Comparison of ENCODE assay signal across 8 mouse cellular contexts in the genomic region with DNA sequence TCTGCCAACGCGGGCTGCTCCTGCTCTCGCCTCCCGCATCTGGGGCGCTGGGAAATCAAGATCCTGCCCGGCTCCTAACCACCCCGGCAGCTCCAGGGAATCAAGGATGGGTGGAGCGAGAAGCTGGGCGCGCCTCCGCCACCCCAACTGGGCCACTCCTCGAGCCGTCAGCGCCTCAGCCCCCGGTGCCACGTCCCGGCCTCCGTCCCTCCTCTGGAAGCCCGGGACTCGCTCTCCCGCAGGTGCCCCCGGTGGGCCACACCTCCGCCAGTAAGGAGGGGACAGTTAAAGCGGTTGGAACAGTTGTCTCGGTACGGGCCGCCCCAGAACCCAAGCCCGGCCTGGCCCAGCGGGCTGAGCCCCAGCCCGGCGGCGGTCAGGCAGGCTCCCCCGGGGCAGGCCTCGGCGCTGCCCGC. TPM values are rescaled to one million over a fixed set of nuclear protein-coding genes. Genes with fewer than 3 reads are reported as not detected.
A peak's percentile ranks its signal among the peaks of the same experiment; 100 is the strongest.
DNase-seq lines count a peak whose midpoint lies in the region; ATAC-seq lines count a peak whose summit lies in the region.
"Had no signal": no experiment of that assay in that cellular context is flagged by ENCODE, and none has a peak within 500 bp of the region (broad histone marks: within the 10 kb centered on the region; RNA-seq: fewer than 3 reads in every experiment).

No protein-coding gene starts in this region.

- H3K27me3 ChIP-seq in forebrain, embryonic 15.5 days, result peaks cover 5% of the 10 kb centered on the region; the same call in 1 of the 2 replicates
- H3K27me3 ChIP-seq in hindbrain, embryonic 10.5 days (ENCODE audit: insufficient read depth, poor library complexity, severe bottlenecking), result no peaks in the 10 kb centered on the region

- no peak; the same call in 1 of the 2 replicates for ATAC-seq in forebrain, embryonic 15.5 days (replicated peaks)
- peak; percentile 50 for ATAC-seq in megakaryocyte-erythroid progenitor cell, adult 5-6 weeks (replicated peaks; ENCODE audit: low FRiP score, low TSS enrichment, poor library complexity, severe bottlenecking)

- H3K4me1 ChIP-seq in forebrain, embryonic 15.5 days, result peaks cover 31% of the 10 kb centered on the region
- peaks cover 32% of the 10 kb centered on the region for H3K4me1 ChIP-seq in hindbrain, embryonic 10.5 days (replicated peaks)

- H3K4me3 ChIP-seq in forebrain, embryonic 15.5 days, result peak overlapping the region; percentile 94
- H3K4me3 ChIP-seq in hindbrain, embryonic 10.5 days, result peak overlapping the region; percentile 98

- no peaks in the 10 kb centered on the region for H3K9me3 ChIP-seq in forebrain, embryonic 15.5 days
- H3K9me3 ChIP-seq in hindbrain, embryonic 10.5 days, result no peaks in the 10 kb centered on the region

- intact Hi-C loops in left cerebral cortex, postnatal 4 days (cut with DNase I), result no loop called here

- H3K4me2 ChIP-seq in forebrain, embryonic 15.5 days (replicated peaks), result peak overlapping the region; percentile 70

- peak; percentile 88 for DNase-seq in Muller cell, postnatal 12 days (ENCODE audit: inconsistent ontology term)
- peak; percentile 82 for DNase-seq in adrenal gland, postnatal 25 days
- DNase-seq in hindbrain, embryonic 10.5 days (ENCODE audit: low spot score), result no peak
- DNase-seq in left cerebral cortex, postnatal 4 days, result peak; percentile 63
- DNase-seq in spleen, postnatal 14 days (ENCODE audit: low spot score in 2 of 2), result peak; percentile 58 to 61

- peak overlapping the region; percentile 94 for H3K27ac ChIP-seq in forebrain, embryonic 15.5 days (replicated peaks)
- peak overlapping the region; percentile 92 for H3K27ac ChIP-seq in hindbrain, embryonic 10.5 days

- WGBS in forebrain, embryonic 15.5 days, result under 1% methylated on average over 36 of the region's 36 CpGs
- WGBS in hindbrain, embryonic 10.5 days, result under 1% methylated on average over 36 of the region's 36 CpGs

- no peaks in the 10 kb centered on the region for H3K36me3 ChIP-seq in forebrain, embryonic 15.5 days
- no peaks in the 10 kb centered on the region for H3K36me3 ChIP-seq in hindbrain, embryonic 10.5 days

- H3K9ac ChIP-seq in forebrain, embryonic 15.5 days (replicated peaks), result peak overlapping the region; percentile 91

RNA-seq across cellular contexts. Expression of gene Ndel1, which starts 19.2 kb away (rescaled TPM):
- total RNA-seq in adrenal gland, postnatal 25 days (2021), result 54.4 and 70.0 TPM in 2 replicates
- 86.4 and 92.3 TPM in 2 replicates for polyA plus RNA-seq in forebrain, embryonic 15.5 days (2015; fragmentation: Nextera tagmentation; extraction: Ambion mirVana)
- 56.3 and 57.7 TPM in 2 replicates for polyA plus RNA-seq in hindbrain, embryonic 10.5 days (2016; fragmentation: Nextera tagmentation; extraction: Ambion mirVana)
- total RNA-seq in left cerebral cortex, postnatal 4 days (2021), result 10 to 100 TPM; 75.9 to 81.6 TPM
- total RNA-seq in megakaryocyte-erythroid progenitor cell, adult 5-6 weeks (2014; fragmentation: Nextera tagmentation), result 22.5 and 35.7 TPM in 2 replicates
- total RNA-seq in megakaryocyte-erythroid progenitor cell, adult 5-6 weeks (2017), result 45.6 and 99.1 TPM in 2 replicates

RNA-seq across cellular contexts. Expression of gene Rnf222, which starts 35.9 kb away (rescaled TPM):
- 0.15 TPM in 1 of 2 replicates, not detected in the other for total RNA-seq in adrenal gland, postnatal 25 days (2021)
- 0.06 TPM in 1 of 2 replicates, not detected in the other for polyA plus RNA-seq in forebrain, embryonic 15.5 days (2015; fragmentation: Nextera tagmentation; extraction: Ambion mirVana)
- polyA plus RNA-seq in hindbrain, embryonic 10.5 days (2016; fragmentation: Nextera tagmentation; extraction: Ambion mirVana), result 0.07 TPM in 1 of 2 replicates, not detected in the other
- not detected for total RNA-seq in left cerebral cortex, postnatal 4 days (2021)
- total RNA-seq in megakaryocyte-erythroid progenitor cell, adult 5-6 weeks (2014; fragmentation: Nextera tagmentation), result not detected in 2 replicates
- not detected in 2 replicates for total RNA-seq in megakaryocyte-erythroid progenitor cell, adult 5-6 weeks (2017)
- total RNA-seq: layer of hippocampus, adult 18-20 months had no signal

RNA-seq across cellular contexts. Expression of gene Rpl26, which starts 48.9 kb away (rescaled TPM):
- total RNA-seq in adrenal gland, postnatal 25 days (2021), result 1,094 and 1,140 TPM in 2 replicates
- 638 and 670 TPM in 2 replicates for polyA plus RNA-seq in forebrain, embryonic 15.5 days (2015; fragmentation: Nextera tagmentation; extraction: Ambion mirVana)
- 904 and 972 TPM in 2 replicates for polyA plus RNA-seq in hindbrain, embryonic 10.5 days (2016; fragmentation: Nextera tagmentation; extraction: Ambion mirVana)
- total RNA-seq in left cerebral cortex, postnatal 4 days (2021), result 100 to 1,000 TPM; 866 to 875 TPM
- 5,476 and 5,943 TPM in 2 replicates for total RNA-seq in megakaryocyte-erythroid progenitor cell, adult 5-6 weeks (2014; fragmentation: Nextera tagmentation)
- 6,111 and 7,527 TPM in 2 replicates for total RNA-seq in megakaryocyte-erythroid progenitor cell, adult 5-6 weeks (2017)
